Mouse (Mus musculus) layer of hippocampus, postnatal 25 days (tissue): ENCODE results near the gene Itpk1. TPM values are rescaled to one million over a fixed set of nuclear protein-coding genes. Genes with fewer than 3 reads are reported as not detected.

Experiments used
- DNase-seq, 2 experiments: peaks; one replicate each; pipeline ENCODE4 v3.0.0; 2022; ENCODE audit warnings: mixed read lengths in 2 of 2, low spot score in 1 of 2; ENCODE audit errors: extremely low spot score in 1 of 2
- total RNA-seq, 2 experiments: library from RNA; stranded (reverse); gene quantifications; 2 replicates each; pipeline ENCODE4 v1.2.3; 2021

The Itpk1 gene
- total RNA-seq, 2 experiments from 2014 or later = 56.4 to 66.2 TPM

DNA sequence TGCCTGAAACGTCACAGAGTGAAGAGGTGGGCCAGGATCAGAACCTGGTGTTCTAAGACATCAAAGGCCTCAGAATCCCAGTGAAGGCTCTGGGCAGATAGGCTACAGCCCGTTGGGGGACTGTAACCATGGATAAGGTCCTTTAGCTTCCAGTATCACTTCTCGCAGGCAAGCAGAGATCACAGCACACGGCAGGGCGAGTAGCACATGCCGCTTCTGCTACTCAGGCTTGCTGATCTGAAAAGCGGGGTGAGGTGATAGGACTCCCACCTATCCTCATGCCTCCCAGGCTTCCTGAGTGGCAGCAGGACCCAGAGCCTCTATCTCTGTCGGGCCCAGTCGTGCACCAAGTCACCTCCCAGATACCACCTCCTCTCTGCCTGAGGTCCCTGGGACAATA lies 133.1 kb downstream of the Itpk1 start:
- no peak for DNase-seq

DNA sequence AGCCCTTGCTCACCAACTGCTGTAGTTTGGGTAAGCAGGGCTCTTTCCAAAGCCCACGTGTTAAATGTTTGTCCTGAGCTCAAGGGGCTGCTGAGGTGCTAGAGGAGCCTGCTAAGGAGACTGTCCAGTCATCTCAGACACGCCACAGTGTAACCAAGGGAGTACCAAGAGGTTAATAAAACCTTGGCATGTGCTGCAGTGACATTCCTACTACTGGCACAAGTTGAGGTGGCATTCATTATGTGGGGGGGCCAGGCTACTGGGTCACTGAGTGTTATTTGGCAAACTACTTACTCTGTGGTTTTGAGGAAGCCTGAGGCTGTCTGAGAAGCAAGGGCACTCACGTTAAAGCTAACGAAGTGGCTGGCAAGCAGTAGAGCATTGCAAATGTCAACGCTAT lies 134.0 kb downstream of the Itpk1 start:
- DNase-seq = no peak

DNA sequence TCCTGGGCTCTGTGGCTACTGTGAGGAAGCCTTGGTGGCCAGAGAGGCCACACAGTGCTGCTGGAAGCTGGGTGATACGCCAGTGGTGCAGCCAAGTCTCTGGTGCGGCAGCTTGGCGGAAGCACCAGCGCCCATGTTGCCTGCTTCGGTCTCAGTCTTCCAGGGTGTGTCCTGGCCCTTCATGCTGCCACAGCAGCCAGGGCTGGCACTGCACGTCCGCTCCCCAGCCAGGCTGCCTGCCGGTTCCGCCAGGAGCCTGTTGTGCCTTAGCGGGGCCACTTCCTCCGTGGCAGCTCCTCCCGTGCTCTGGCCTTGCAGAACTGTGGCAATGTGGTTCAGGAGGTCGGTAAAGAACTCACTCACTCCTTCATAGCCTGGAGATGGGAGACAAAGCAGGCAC lies 134.6 kb downstream of the Itpk1 start:
- DNase-seq = no peak

GRCm38 (mm10) chr12:102568219-102568618 lies 136.5 kb downstream of the Itpk1 start:
- DNase-seq = no peak

- no peak for DNase-seq
Measured at GRCm38 (mm10) chr12:102566951-102567350, 137.8 kb downstream of the Itpk1 start.

- DNase-seq = no peak
Measured at GRCm38 (mm10) chr12:102565086-102565485, 139.6 kb downstream of the Itpk1 start.

GRCm38 (mm10) chr12:102557372-102557771 lies 147.4 kb downstream of the Itpk1 start:
- DNase-seq = no peak

DNA sequence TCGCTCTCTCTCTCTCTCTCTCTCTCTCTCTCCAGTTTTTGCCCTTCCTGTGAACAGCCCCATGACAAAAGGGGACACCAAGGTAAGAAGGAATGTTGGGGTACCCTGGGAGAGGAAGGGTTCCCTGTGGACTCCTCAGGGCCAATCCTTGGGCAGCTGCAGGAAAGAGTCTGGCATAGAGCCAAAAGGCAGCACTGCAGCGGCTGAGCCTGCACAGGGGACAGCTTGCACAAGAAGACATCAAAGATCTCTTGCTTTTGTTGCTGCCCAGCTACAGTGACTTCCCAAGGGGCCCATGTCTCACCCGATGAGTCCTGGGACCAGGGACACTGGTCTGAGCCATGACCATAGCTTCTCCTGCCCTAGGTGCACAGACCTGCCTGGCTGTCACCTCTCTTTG lies 148.9 kb downstream of the Itpk1 start:
- no peak for DNase-seq

- peak; percentile 77 to 83 for DNase-seq
Measured at GRCm38 (mm10) chr12:102554721-102555516, 149.8 kb downstream of the Itpk1 start, which contains the start of gene Chga. Chga (plus strand) TSS chr12:102554969.

DNA sequence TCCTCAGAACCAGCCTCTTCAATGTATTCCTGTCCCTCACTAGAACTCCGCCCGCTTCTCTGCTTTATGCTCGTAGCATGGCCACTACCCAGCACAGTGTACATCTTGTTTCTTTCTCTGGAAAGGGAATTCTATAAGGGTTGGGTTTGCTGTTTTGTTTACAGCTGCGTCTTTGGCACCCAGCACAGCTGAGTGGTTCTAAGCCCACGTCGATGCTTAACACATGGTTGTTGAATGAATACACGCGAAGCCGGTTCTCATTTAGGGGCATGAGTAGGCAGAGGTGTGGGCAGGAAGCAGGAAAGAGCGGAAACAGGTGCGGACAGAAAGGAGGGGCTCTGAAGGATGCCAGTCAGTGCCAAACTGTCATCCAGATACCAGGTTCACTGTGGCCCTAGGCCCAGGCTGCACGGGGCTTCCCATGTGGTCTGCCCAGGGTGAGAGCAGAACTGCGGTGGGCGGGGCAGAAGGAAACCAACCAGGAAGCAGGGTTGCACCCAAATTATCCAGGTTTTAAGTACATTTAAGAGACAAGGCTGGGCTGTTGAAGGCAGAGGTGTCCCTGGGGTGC lies 150.9 kb downstream of the Itpk1 start:
- no peak for DNase-seq

DNA sequence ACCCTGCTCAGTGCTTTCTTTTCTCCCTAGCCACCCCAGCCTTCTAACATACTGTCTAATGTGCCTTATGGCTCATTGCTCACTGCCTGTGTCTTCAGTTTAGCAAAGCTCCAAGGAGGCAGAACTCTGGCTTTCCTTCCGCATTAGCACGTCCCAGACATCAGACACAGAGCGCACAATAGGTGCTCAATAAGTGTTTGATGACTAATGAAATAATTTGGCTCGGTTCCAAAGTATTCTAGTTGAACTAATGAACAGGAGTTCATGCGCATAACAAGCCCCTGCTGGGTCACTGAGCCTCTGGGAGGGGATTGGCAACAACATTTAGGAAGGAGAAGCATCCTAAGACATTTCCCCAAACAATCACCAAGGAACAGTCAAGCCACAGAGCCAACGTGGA lies 152.7 kb downstream of the Itpk1 start:
- DNase-seq = no peak

DNA sequence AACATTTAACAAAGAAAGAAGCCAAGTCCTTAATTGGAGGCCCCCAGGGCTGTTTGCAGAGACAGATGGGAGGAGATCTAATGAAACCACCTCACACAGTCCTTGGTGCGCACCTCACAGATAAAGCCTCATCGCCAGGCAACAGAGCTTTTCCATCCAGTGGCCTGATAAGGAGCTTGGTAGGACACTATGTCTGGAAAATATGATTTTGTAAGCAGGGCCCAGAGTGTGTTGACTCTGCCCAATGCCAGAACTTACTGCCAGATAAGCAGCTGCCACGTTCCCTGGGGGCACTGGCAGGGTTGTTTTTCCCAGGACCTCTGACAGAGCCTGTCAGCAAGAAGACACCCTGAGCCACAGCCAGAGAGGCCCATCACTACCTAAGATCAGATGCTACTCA lies 153.5 kb downstream of the Itpk1 start:
- DNase-seq = no peak

GRCm38 (mm10) chr12:102550529-102550928 lies 154.2 kb downstream of the Itpk1 start:
- DNase-seq = peak in 1 of 2 experiments; percentile 62

DNA sequence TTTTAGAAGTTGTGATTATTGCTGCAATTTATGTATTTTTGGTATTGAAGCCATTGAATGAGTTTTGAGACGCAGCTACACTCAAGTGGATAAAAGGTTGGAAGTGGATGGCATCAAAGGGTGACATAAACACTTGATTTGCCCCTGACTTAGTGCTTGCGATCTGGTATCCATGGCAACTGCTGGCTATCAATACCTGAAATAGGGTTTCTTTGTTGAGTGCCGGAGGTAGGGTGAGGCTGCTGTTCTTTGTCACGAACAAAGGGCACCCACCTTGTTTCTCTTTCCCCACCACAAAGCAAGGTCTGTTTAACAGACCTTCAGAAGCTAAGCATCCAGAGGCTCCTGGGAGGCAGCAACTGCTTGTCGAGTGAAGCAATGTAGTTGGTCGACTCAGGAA lies 159.6 kb downstream of the Itpk1 start:
- no peak for DNase-seq

GRCm38 (mm10) chr12:102541168-102541567 lies 163.6 kb downstream of the Itpk1 start:
- DNase-seq = no peak

- DNase-seq = no peak
Measured at GRCm38 (mm10) chr12:102540278-102540677, 164.5 kb downstream of the Itpk1 start.

- DNase-seq = no peak
Measured at GRCm38 (mm10) chr12:102535796-102536195, 168.9 kb downstream of the Itpk1 start.

DNA sequence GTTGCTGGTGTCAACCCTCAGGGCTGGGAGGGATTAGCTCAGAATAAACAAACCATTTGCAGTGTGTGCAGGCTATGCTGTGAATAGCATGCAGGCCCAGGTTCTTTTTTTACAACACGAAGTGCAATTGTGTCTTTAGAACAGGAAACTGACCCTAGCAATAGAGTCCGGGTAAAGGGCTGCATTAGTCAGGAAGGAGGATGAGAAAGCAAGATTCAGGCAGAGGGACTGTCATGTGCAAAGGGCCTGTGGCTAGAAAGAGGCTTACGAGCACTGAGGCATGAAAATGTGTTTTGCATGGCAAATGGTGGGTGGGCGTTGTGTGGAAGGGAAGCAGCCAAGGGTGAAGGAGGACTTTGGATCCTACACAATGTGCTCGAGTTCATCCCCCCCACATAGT lies 176.7 kb downstream of the Itpk1 start:
- no peak for DNase-seq

GRCm38 (mm10) chr12:102524760-102525159 lies 180.0 kb downstream of the Itpk1 start:
- no peak for DNase-seq

- no peak for DNase-seq
Measured at GRCm38 (mm10) chr12:102524216-102524615, 180.5 kb downstream of the Itpk1 start.

GRCm38 (mm10) chr12:102521777-102522319 lies 182.9 kb downstream of the Itpk1 start:
- no peak for DNase-seq
